Mouse (Mus musculus): ENCODE data around the gene Parm1. TPM values are rescaled to one million over a fixed set of nuclear protein-coding genes. Genes with fewer than 3 reads are reported as not detected.

The Parm1 gene
- 11.4 and 11.8 TPM in 2 replicates for polyA plus RNA-seq (2014; fragmentation: Nextera tagmentation; extraction: Ambion mirVana)

GRCm38 (mm10) chr5:91517480-91518301, at the start of gene Parm1:
Gene Parm1, plus strand, starts transcription at chr5:91517615.
- DNase-seq (ENCODE audit: low spot score) (peak; percentile 86), ATAC-seq (ENCODE audit: low FRiP score) (peak; percentile 97)
- 1% methylated on average over 48 of the region's 48 CpGs for WGBS
- Histone ChIP-seq H3K36me3 (ENCODE audit: control insufficient read depth, insufficient read depth, low read length) (no peaks in the 10 kb centered on the region), H3K27me3 (ENCODE audit: control insufficient read depth, insufficient read depth, low read length) (peaks cover 13% of the 10 kb centered on the region; the same call in 1 of the 2 replicates), H3K4me2 (replicated peaks; ENCODE audit: low read depth, low read length) (peak within 1 kb of the TSS; percentile 95), H3K27ac (ENCODE audit: low read depth, low read length) (no peak within 1 kb of the TSS), H3K9ac (ENCODE audit: low read depth, low read length) (peak within 1 kb of the TSS; percentile 52), H3K4me3 (ENCODE audit: low read depth, low read length) (peak within 1 kb of the TSS; percentile 51), H3K4me1 (replicated peaks; ENCODE audit: control insufficient read depth, insufficient read depth, low read length) (no peaks in the 10 kb centered on the region; the same call in none of the 2 replicates), H3K9me3 (ENCODE audit: control insufficient read depth, low read length) (no peaks in the 10 kb centered on the region)

- DNase-seq (ENCODE audit: low spot score) (no peak), ATAC-seq (ENCODE audit: low FRiP score) (no peak)
- H3K27me3 ChIP-seq (ENCODE audit: control insufficient read depth, insufficient read depth, low read length): no peaks in the 10 kb centered on the region
- no peak overlapping the region for H3K4me3 ChIP-seq (ENCODE audit: low read depth, low read length)
- no peak overlapping the region for H3K4me2 ChIP-seq (replicated peaks; ENCODE audit: low read depth, low read length)
- H3K9me3 ChIP-seq (ENCODE audit: control insufficient read depth, low read length): no peaks in the 10 kb centered on the region
- WGBS: 94% methylated on average over 7 of the region's 7 CpGs
- H3K27ac ChIP-seq (ENCODE audit: low read depth, low read length): no peak overlapping the region
- H3K36me3 ChIP-seq (ENCODE audit: control insufficient read depth, insufficient read depth, low read length): no peaks in the 10 kb centered on the region
- H3K4me1 ChIP-seq (replicated peaks; ENCODE audit: control insufficient read depth, insufficient read depth, low read length): no peaks in the 10 kb centered on the region
- H3K9ac ChIP-seq (ENCODE audit: low read depth, low read length): no peak overlapping the region
These were observed 42.2 kb upstream of the Parm1 start for GRCm38 (mm10) chr5:91475241-91475640.

- no peak overlapping the region for H3K27ac ChIP-seq (ENCODE audit: low read depth, low read length)
These were observed 40.6 kb upstream of the Parm1 start for GRCm38 (mm10) chr5:91476863-91477262.

GRCm38 (mm10) chr5:91478673-91479072, 38.7 kb upstream of the Parm1 start:
- 94% methylated on average over 4 of the region's 4 CpGs for WGBS
- no peak for ATAC-seq (ENCODE audit: low FRiP score)
- no peak overlapping the region for H3K9ac ChIP-seq (ENCODE audit: low read depth, low read length)
- no peaks in the 10 kb centered on the region for H3K36me3 ChIP-seq (ENCODE audit: control insufficient read depth, insufficient read depth, low read length)
- DNase-seq (ENCODE audit: low spot score): no peak
- no peaks in the 10 kb centered on the region for H3K9me3 ChIP-seq (ENCODE audit: control insufficient read depth, low read length)
- H3K4me3 ChIP-seq (ENCODE audit: low read depth, low read length): no peak overlapping the region
- H3K27ac ChIP-seq (ENCODE audit: low read depth, low read length): no peak overlapping the region
- no peaks in the 10 kb centered on the region for H3K4me1 ChIP-seq (replicated peaks; ENCODE audit: control insufficient read depth, insufficient read depth, low read length)
- H3K27me3 ChIP-seq (ENCODE audit: control insufficient read depth, insufficient read depth, low read length): no peaks in the 10 kb centered on the region
- H3K4me2 ChIP-seq (replicated peaks; ENCODE audit: low read depth, low read length): no peak overlapping the region

More at GRCm38 (mm10) chr5:91476863-91477262, 40.6 kb upstream of the Parm1 start:
- H3K4me2 ChIP-seq (replicated peaks; ENCODE audit: low read depth, low read length): no peak overlapping the region
- no peak overlapping the region for H3K9ac ChIP-seq (ENCODE audit: low read depth, low read length)
- H3K4me1 ChIP-seq (replicated peaks; ENCODE audit: control insufficient read depth, insufficient read depth, low read length): no peaks in the 10 kb centered on the region
- no peak for ATAC-seq (ENCODE audit: low FRiP score)
- DNase-seq (ENCODE audit: low spot score): no peak
- 79% methylated on average over 7 of the region's 7 CpGs for WGBS
- H3K4me3 ChIP-seq (ENCODE audit: low read depth, low read length): no peak overlapping the region
- H3K27me3 ChIP-seq (ENCODE audit: control insufficient read depth, insufficient read depth, low read length): no peaks in the 10 kb centered on the region
- H3K36me3 ChIP-seq (ENCODE audit: control insufficient read depth, insufficient read depth, low read length): no peaks in the 10 kb centered on the region
- no peaks in the 10 kb centered on the region for H3K9me3 ChIP-seq (ENCODE audit: control insufficient read depth, low read length)

DNA sequence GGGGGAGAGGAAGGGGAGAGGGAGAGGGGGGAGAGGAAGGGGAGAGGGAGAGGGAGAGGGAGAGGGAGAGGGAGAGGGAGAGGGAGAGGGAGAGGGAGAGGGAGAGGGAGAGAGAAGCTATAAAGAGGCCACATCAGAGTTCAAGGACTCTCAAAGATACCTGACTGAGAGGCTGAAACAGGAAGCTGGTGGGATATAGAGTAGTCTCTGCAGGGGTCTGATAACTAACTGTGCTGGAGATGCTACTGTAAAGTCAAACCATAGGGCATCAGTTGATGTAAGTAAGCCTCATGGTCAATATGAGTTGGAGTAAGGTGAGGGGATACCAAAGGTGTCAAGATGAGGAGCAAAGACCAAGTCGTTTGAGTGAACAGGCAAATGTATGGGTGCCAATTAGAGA, 37.3 kb upstream of the Parm1 start:
- no peaks in the 10 kb centered on the region for H3K4me1 ChIP-seq (replicated peaks; ENCODE audit: control insufficient read depth, insufficient read depth, low read length)
- no peak overlapping the region for H3K4me2 ChIP-seq (replicated peaks; ENCODE audit: low read depth, low read length)
- no peaks in the 10 kb centered on the region for H3K27me3 ChIP-seq (ENCODE audit: control insufficient read depth, insufficient read depth, low read length)
- 82% methylated on average over 1 of the region's 1 CpGs for WGBS
- H3K9me3 ChIP-seq (ENCODE audit: control insufficient read depth, low read length): no peaks in the 10 kb centered on the region
- DNase-seq (ENCODE audit: low spot score): no peak
- H3K9ac ChIP-seq (ENCODE audit: low read depth, low read length): no peak overlapping the region
- ATAC-seq (ENCODE audit: low FRiP score): no peak
- H3K36me3 ChIP-seq (ENCODE audit: control insufficient read depth, insufficient read depth, low read length): no peaks in the 10 kb centered on the region
- no peak overlapping the region for H3K27ac ChIP-seq (ENCODE audit: low read depth, low read length)
- H3K4me3 ChIP-seq (ENCODE audit: low read depth, low read length): no peak overlapping the region

GRCm38 (mm10) chr5:91484324-91484723, 33.1 kb upstream of the Parm1 start:
- no peaks in the 10 kb centered on the region for H3K36me3 ChIP-seq (ENCODE audit: control insufficient read depth, insufficient read depth, low read length)
- H3K9ac ChIP-seq (ENCODE audit: low read depth, low read length): no peak overlapping the region
- 95% methylated on average over 1 of the region's 1 CpGs for WGBS
- no peak overlapping the region for H3K27ac ChIP-seq (ENCODE audit: low read depth, low read length)
- H3K4me2 ChIP-seq (replicated peaks; ENCODE audit: low read depth, low read length): no peak overlapping the region
- H3K4me3 ChIP-seq (ENCODE audit: low read depth, low read length): no peak overlapping the region
- H3K27me3 ChIP-seq (ENCODE audit: control insufficient read depth, insufficient read depth, low read length): no peaks in the 10 kb centered on the region
- DNase-seq (ENCODE audit: low spot score) (no peak), ATAC-seq (ENCODE audit: low FRiP score) (no peak)
- H3K9me3 ChIP-seq (ENCODE audit: control insufficient read depth, low read length): no peaks in the 10 kb centered on the region
- no peaks in the 10 kb centered on the region for H3K4me1 ChIP-seq (replicated peaks; ENCODE audit: control insufficient read depth, insufficient read depth, low read length)

- H3K4me2 ChIP-seq (replicated peaks; ENCODE audit: low read depth, low read length): no peak overlapping the region
- ATAC-seq (ENCODE audit: low FRiP score) (no peak), DNase-seq (ENCODE audit: low spot score) (peak; percentile 1)
- no peak overlapping the region for H3K4me3 ChIP-seq (ENCODE audit: low read depth, low read length)
- no peaks in the 10 kb centered on the region for H3K27me3 ChIP-seq (ENCODE audit: control insufficient read depth, insufficient read depth, low read length)
- WGBS: 55% methylated on average over 5 of the region's 5 CpGs
- H3K9ac ChIP-seq (ENCODE audit: low read depth, low read length): no peak overlapping the region
- H3K27ac ChIP-seq (ENCODE audit: low read depth, low read length): no peak overlapping the region
- no peaks in the 10 kb centered on the region for H3K9me3 ChIP-seq (ENCODE audit: control insufficient read depth, low read length)
- H3K36me3 ChIP-seq (ENCODE audit: control insufficient read depth, insufficient read depth, low read length): no peaks in the 10 kb centered on the region
- no peaks in the 10 kb centered on the region for H3K4me1 ChIP-seq (replicated peaks; ENCODE audit: control insufficient read depth, insufficient read depth, low read length)
These were observed 23.0 kb upstream of the Parm1 start for GRCm38 (mm10) chr5:91494456-91494855.

GRCm38 (mm10) chr5:91501361-91501760, 16.1 kb upstream of the Parm1 start:
- Histone ChIP-seq H3K27me3 (ENCODE audit: control insufficient read depth, insufficient read depth, low read length) (no peaks in the 10 kb centered on the region), H3K4me1 (replicated peaks; ENCODE audit: control insufficient read depth, insufficient read depth, low read length) (no peaks in the 10 kb centered on the region)
- WGBS: 74% methylated on average over 1 of the region's 1 CpGs

GRCm38 (mm10) chr5:91502366-91502765, 15.0 kb upstream of the Parm1 start:
- H3K4me1 ChIP-seq (replicated peaks; ENCODE audit: control insufficient read depth, insufficient read depth, low read length): no peaks in the 10 kb centered on the region
- DNase-seq (ENCODE audit: low spot score) (no peak), ATAC-seq (ENCODE audit: low FRiP score) (no peak)
- H3K4me3 ChIP-seq (ENCODE audit: low read depth, low read length): no peak overlapping the region
- no peaks in the 10 kb centered on the region for H3K27me3 ChIP-seq (ENCODE audit: control insufficient read depth, insufficient read depth, low read length)
- H3K9ac ChIP-seq (ENCODE audit: low read depth, low read length): no peak overlapping the region
- H3K36me3 ChIP-seq (ENCODE audit: control insufficient read depth, insufficient read depth, low read length): no peaks in the 10 kb centered on the region
- no peak overlapping the region for H3K4me2 ChIP-seq (replicated peaks; ENCODE audit: low read depth, low read length)
- WGBS: 90% methylated on average over 2 of the region's 2 CpGs
- no peak overlapping the region for H3K27ac ChIP-seq (ENCODE audit: low read depth, low read length)
- no peaks in the 10 kb centered on the region for H3K9me3 ChIP-seq (ENCODE audit: control insufficient read depth, low read length)

More at GRCm38 (mm10) chr5:91501361-91501760, 16.1 kb upstream of the Parm1 start:
- Histone ChIP-seq H3K4me3 (ENCODE audit: low read depth, low read length) (no peak overlapping the region), H3K4me2 (replicated peaks; ENCODE audit: low read depth, low read length) (no peak overlapping the region), H3K9ac (ENCODE audit: low read depth, low read length) (no peak overlapping the region), H3K27ac (ENCODE audit: low read depth, low read length) (no peak overlapping the region), H3K36me3 (ENCODE audit: control insufficient read depth, insufficient read depth, low read length) (no peaks in the 10 kb centered on the region), H3K9me3 (ENCODE audit: control insufficient read depth, low read length) (no peaks in the 10 kb centered on the region)
- ATAC-seq (ENCODE audit: low FRiP score) (no peak), DNase-seq (ENCODE audit: low spot score) (no peak)

Measured in hindbrain, embryonic 11.5 days (tissue).